Mouse (Mus musculus): ENCODE results near the gene Zfp459.
"Not testable (repeated sequence)": the region's sequence is repeated elsewhere in the genome, so short reads cannot be mapped to it uniquely, and the experiment has no call there.

The Zfp459 gene

GRCm38 (mm10) chr13:67421207-67421857 is at the start of gene Zfp459:
TSS of gene Zfp459 (minus strand) at chr13:67421418.
- peak in 1 of 2 experiments; percentile 6 for DNase-seq (ENCODE audit: low spot score in 2 of 2)

GRCm38 (mm10) chr13:67469274-67469673 is 48.1 kb upstream of the Zfp459 start:
- DNase-seq (ENCODE audit: low spot score in 2 of 2), result no peak

GRCm38 (mm10) chr13:67463506-67464185 is 42.4 kb upstream of the Zfp459 start:
- not testable (repeated sequence) for DNase-seq (ENCODE audit: low spot score in 2 of 2)

GRCm38 (mm10) chr13:67452021-67452309 is 30.7 kb upstream of the Zfp459 start:
- DNase-seq (ENCODE audit: low spot score in 2 of 2), result no peak

GRCm38 (mm10) chr13:67451172-67452020 is 30.2 kb upstream of the Zfp459 start, which contains the start of gene Zfp874a:
TSS of gene Zfp874a (minus strand) at chr13:67451624.
- DNase-seq (ENCODE audit: low spot score in 2 of 2), result peak; percentile 32 to 68

GRCm38 (mm10) chr13:67437095-67437494 is 15.9 kb upstream of the Zfp459 start:
- DNase-seq (ENCODE audit: low spot score in 2 of 2), result not testable (repeated sequence)

- no peak for DNase-seq (ENCODE audit: low spot score in 2 of 2)
Measured at GRCm38 (mm10) chr13:67428116-67428515, 6.9 kb upstream of the Zfp459 start.

GRCm38 (mm10) chr13:67425699-67426098 is 4.5 kb upstream of the Zfp459 start:
- DNase-seq (ENCODE audit: low spot score in 2 of 2), result not testable (repeated sequence)

GRCm38 (mm10) chr13:67422532-67422931 is 1.3 kb upstream of the Zfp459 start:
- DNase-seq (ENCODE audit: low spot score in 2 of 2), result not testable (repeated sequence)

GRCm38 (mm10) chr13:67420558-67421206 is 536 bp downstream of the Zfp459 start:
- DNase-seq (ENCODE audit: low spot score in 2 of 2), result no peak

GRCm38 (mm10) chr13:67416811-67417210 is 4.4 kb downstream of the Zfp459 start:
- no peak for DNase-seq (ENCODE audit: low spot score in 2 of 2)

GRCm38 (mm10) chr13:67415759-67416158 is 5.5 kb downstream of the Zfp459 start:
- DNase-seq (ENCODE audit: low spot score in 2 of 2), result no peak

- not testable (repeated sequence) for DNase-seq (ENCODE audit: low spot score in 2 of 2)
Measured at GRCm38 (mm10) chr13:67413634-67414033, 7.6 kb downstream of the Zfp459 start.

GRCm38 (mm10) chr13:67399183-67399903 is 21.9 kb downstream of the Zfp459 start, which contains the start of gene Zfp429:
TSS of gene Zfp429 (minus strand) at chr13:67399819.
- DNase-seq (ENCODE audit: low spot score in 2 of 2), result peak in 1 of 2 experiments; percentile 50

- not testable (repeated sequence) for DNase-seq (ENCODE audit: low spot score in 2 of 2)
Measured at GRCm38 (mm10) chr13:67376255-67376654, 45.0 kb downstream of the Zfp459 start.

GRCm38 (mm10) chr13:67375050-67375911 is 45.9 kb downstream of the Zfp459 start, which contains the start of the genes Gm28041 and Zfp456:
TSS of gene Gm28041 (minus strand) at chr13:67375733.
TSS of gene Zfp456 (minus strand) at chr13:67375810.
- DNase-seq (ENCODE audit: low spot score in 2 of 2), result not testable (repeated sequence)

GRCm38 (mm10) chr13:67360131-67360744 is 61.0 kb downstream of the Zfp459 start, which contains the start of the genes Gm28044 and Zfp953:
TSS of gene Gm28044 (minus strand) at chr13:67360536.
TSS of gene Zfp953 (minus strand) at chr13:67360605.
- DNase-seq (ENCODE audit: low spot score in 2 of 2), result peak; percentile 69 to 78

All from cerebellum, postnatal 4 days (tissue).